Mouse (Mus musculus): Measurements from ENCODE around the gene Acot3. TPM values are rescaled to one million over a fixed set of nuclear protein-coding genes. Genes with fewer than 3 reads are reported as not detected.
A peak's percentile ranks its signal among the peaks of the same experiment; 100 is the strongest.
"Not testable (repeated sequence)": the region's sequence is repeated elsewhere in the genome, so short reads cannot be mapped to it uniquely, and the experiment has no call there.

The Acot3 gene
- 0.34 and 0.61 TPM in 2 replicates for polyA plus RNA-seq (2016; fragmentation: Nextera tagmentation; extraction: Ambion mirVana)

DNA sequence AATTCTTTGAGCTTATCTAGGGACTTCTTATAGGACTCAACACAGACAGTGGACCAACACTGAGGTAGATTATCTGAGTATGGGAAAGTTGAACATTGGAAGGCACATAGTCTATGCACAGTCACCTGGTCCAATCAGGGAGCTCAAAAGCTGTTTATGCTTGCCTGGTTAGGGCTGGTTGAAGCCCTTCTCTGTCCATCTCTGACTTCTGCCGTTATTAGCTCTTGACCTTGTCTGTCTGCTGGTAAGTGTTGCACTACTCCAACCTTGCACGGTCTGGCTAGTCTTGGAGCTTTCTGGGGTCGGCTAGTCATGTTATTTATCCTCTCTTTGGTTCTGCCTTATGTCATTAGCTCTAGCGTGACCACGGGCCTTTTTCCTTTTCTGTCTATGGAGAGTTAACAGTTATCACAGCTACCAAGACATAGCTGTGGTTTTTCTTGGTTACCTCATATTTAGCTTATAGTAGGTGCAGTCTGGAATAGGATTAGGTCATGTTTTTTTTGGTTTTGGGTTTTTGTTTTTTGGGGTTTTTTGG lies at the start of gene Acot3:
Gene Acot3 (plus strand): TSS at position 208 of the 538 bp plus-strand sequence.
- H3K9me3 ChIP-seq (replicated peaks) = peaks cover 9% of the 10 kb centered on the region; the same call in 1 of the 2 replicates
- H3K4me3 ChIP-seq = no peak within 1 kb of the TSS
- H3K27me3 ChIP-seq = peaks cover 29% of the 10 kb centered on the region
- no peak within 1 kb of the TSS for H3K9ac ChIP-seq
- no peaks in the 10 kb centered on the region for H3K36me3 ChIP-seq
- no peak for ATAC-seq (ENCODE audit: low FRiP score)
- WGBS = 81% methylated on average over 5 of the region's 5 CpGs
- H3K27ac ChIP-seq = no peak within 1 kb of the TSS
- peaks cover 4% of the 10 kb centered on the region for H3K4me1 ChIP-seq
- peak within 1 kb of the TSS; percentile 84; the same call in 1 of the 2 replicates for H3K4me2 ChIP-seq (replicated peaks)

DNA sequence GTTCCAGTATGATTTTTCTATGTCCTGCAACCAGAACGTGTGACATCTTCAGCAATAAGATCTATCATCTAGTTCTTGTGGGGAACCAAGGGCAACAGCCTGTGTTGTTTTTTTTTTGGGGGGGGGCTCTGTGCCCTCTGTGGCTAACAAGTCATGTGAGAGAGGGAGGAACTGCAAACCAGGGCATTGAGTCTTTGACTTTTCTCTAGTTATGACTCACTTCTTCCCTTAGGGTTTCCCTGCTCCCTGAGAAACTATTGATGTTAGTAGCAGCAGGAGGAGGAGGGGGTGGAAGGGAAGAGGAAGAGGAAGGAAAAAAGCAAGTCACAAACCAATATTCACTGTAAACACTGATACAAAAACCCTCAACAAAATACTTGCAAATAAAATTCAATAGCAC lies 48.1 kb upstream of the Acot3 start:
- no peaks in the 10 kb centered on the region for H3K27me3 ChIP-seq
- no peak overlapping the region for H3K9ac ChIP-seq
- 78% methylated on average over 1 of the region's 1 CpGs for WGBS
- no peak overlapping the region for H3K4me2 ChIP-seq (replicated peaks)
- H3K27ac ChIP-seq = no peak overlapping the region
- H3K4me3 ChIP-seq = no peak overlapping the region
- no peaks in the 10 kb centered on the region for H3K36me3 ChIP-seq
- no peaks in the 10 kb centered on the region for H3K9me3 ChIP-seq (replicated peaks)
- peaks cover 2% of the 10 kb centered on the region; the same call in 1 of the 2 replicates for H3K4me1 ChIP-seq
- ATAC-seq (ENCODE audit: low FRiP score) = no peak

DNA sequence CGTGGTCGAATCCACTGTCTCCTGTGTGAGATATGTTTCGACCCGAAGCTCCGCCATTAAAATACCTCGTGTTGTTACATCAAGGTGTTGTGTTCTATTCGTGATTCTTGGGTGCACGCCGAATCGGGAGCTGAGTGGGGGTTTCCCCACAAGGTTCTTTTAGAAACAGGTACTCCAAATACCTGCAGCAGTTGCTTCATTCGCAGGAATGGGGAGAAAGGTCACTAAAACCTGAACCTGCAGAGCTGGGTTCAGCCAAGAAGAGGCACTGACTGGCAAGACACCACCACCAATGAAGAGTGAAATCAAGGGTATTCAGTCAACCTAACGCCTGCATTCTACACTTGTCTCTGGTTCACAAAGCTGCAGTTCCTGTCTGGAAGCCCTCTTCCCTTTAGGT lies 43.7 kb upstream of the Acot3 start:
- H3K27ac ChIP-seq = peak overlapping the region; percentile 73; the same call in 1 of the 2 replicates
- H3K27me3 ChIP-seq = no peaks in the 10 kb centered on the region
- H3K9ac ChIP-seq = no peak overlapping the region
- no peaks in the 10 kb centered on the region for H3K9me3 ChIP-seq (replicated peaks)
- peaks cover 28% of the 10 kb centered on the region for H3K4me1 ChIP-seq
- ATAC-seq (ENCODE audit: low FRiP score) = no peak
- WGBS = 89% methylated on average over 12 of the region's 12 CpGs
- H3K4me3 ChIP-seq = no peak overlapping the region
- no peak overlapping the region for H3K4me2 ChIP-seq (replicated peaks)
- no peaks in the 10 kb centered on the region for H3K36me3 ChIP-seq

DNA sequence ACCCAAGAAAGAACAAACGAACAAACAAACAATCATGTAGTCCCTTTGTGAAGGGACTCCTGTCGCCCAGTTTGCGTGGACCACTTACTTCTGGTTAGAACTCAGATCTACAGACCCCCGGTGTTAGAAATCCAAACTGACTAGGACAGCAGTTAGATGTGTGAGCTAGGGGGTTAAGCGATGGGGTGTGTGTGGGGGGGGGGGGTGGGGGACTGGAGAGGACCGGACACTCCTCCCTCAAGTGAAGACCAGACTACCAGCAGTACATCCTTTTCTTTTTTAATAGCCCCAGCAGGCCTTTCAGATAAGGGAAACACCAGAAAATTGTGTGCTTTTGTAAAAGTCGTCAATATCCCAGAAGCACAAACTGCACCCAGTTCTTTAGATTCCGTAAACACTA lies 43.2 kb upstream of the Acot3 start:
- Histone ChIP-seq H3K27ac (peak overlapping the region; percentile 73), H3K9me3 (replicated peaks) (no peaks in the 10 kb centered on the region), H3K27me3 (no peaks in the 10 kb centered on the region), H3K9ac (no peak overlapping the region), H3K4me1 (peaks cover 28% of the 10 kb centered on the region), H3K4me2 (replicated peaks) (peak overlapping the region; percentile 54), H3K4me3 (peak overlapping the region; percentile 46; the same call in 1 of the 2 replicates), H3K36me3 (no peaks in the 10 kb centered on the region)
- WGBS = 53% methylated on average over 8 of the region's 8 CpGs
- no peak for ATAC-seq (ENCODE audit: low FRiP score)

DNA sequence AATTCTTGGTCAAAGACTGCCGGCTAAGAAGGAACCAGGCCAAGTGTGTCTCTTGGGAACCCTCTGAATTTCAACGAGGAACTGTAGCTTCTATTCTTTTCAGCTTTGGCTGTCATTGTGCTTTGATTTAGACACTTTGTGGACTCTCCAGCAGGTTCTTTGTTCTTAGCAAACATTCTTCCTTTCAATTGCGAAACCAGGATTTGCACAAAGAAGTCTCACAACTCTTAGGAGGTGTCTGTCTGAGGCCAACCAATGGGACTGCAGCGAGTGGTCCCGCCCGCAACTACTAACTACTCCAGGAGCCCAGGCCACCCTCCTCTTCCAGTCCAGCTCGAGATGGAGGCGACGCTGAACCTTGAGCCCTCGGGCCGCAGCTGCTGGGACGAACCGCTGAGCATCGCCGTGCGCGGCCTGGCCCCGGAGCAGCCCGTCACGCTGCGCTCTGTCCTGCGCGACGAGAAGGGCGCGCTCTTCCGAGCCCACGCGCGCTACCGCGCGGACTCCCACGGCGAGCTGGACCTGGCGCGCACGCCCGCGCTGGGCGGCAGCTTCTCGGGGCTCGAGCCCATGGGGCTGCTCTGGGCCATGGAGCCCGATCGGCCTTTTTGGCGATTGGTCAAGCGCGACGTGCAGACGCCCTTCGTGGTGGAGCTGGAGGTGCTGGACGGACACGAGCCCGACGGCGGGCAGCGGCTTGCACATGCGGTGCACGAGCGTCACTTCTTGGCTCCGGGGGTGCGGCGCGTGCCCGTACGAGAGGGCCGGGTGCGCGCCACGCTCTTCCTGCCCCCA lies 42.6 kb upstream of the Acot3 start, which contains the start of gene Acot1:
Gene Acot1 (plus strand): TSS at position 320 of the 795 bp plus-strand sequence.
- peak within 1 kb of the TSS; percentile 46 for H3K4me3 ChIP-seq
- H3K36me3 ChIP-seq; H3K9me3 ChIP-seq (replicated peaks); H3K27me3 ChIP-seq: not testable (repeated sequence)
- H3K4me2 ChIP-seq (replicated peaks) = peak within 1 kb of the TSS; percentile 54
- H3K4me1 ChIP-seq = peaks cover 28% of the 10 kb centered on the region
- peak within 1 kb of the TSS; percentile 65 for H3K9ac ChIP-seq
- peak; percentile 91 for ATAC-seq (ENCODE audit: low FRiP score)
- 2% methylated on average over 56 of the region's 70 CpGs for WGBS
- H3K27ac ChIP-seq = peak within 1 kb of the TSS; percentile 73

DNA sequence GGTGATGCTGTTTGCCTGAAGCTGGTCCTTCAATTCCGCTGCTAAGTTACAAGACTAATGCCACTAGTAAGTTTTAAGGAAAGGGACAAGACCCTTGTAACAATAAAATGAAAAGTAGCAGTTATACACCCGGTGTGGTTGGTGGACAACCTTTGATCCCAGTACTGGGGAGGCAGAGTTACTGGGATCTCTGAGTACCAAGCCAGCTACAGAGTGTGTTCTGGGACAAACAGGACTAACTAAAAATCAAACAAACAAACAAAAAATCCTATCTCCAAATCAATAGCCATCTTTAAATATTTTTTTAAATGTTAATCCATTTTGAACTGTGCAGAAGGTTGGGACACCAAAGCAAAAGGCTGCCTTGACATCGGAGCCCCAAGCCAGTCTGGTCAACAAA lies 41.7 kb upstream of the Acot3 start:
- Histone ChIP-seq H3K4me1 (peaks cover 28% of the 10 kb centered on the region), H3K9ac (peak overlapping the region; percentile 65; the same call in 1 of the 2 replicates), H3K36me3 (peaks cover 2% of the 10 kb centered on the region; the same call in 1 of the 2 replicates), H3K4me2 (replicated peaks) (peak overlapping the region; percentile 54), H3K9me3 (replicated peaks) (no peaks in the 10 kb centered on the region), H3K4me3 (peak overlapping the region; percentile 46), H3K27ac (no peak overlapping the region), H3K27me3 (no peaks in the 10 kb centered on the region)
- no peak for ATAC-seq (ENCODE audit: low FRiP score)
- 79% methylated on average over 3 of the region's 3 CpGs for WGBS

DNA sequence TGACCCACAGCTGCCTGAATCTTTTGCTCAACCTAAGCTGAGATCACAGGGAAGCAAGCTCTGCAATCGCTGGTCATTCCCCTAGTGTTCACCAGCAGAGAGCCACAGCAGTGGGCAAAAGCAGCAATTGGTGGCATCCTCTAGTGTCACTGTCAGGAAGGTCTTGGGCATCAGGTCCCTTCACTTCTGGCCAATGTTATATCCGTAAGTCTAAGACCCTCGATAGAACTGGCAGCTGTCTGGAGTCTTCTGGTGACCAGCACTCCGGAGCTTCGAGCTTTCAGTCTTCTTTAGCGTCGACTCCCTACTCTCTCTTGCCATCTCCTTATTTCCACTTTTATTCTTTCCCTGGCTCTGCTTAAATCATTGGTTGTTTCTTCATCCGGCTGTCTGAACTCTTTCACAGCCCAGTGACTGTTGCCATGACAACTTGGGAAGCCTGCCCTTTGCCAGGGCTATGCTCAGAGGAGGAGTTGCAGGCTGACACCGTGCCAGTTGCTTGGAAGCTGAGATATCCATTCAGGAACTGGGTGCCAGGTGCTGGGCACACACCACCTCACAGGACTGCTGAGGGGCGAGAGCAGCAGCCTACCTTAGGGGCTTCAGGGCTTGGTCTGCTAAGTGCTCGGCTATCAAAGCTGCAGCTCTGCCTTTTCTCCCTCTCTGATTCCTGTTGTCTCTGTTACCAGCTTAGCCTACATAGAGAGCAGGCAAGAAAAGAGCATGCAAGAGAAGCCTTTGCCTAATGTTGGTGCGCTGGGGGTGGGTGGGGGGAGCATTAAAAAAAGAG lies 40.5 kb upstream of the Acot3 start:
- Histone ChIP-seq H3K27ac (peak overlapping the region; percentile 73), H3K4me3 (peak overlapping the region; percentile 46), H3K4me1 (peaks cover 28% of the 10 kb centered on the region)

DNA sequence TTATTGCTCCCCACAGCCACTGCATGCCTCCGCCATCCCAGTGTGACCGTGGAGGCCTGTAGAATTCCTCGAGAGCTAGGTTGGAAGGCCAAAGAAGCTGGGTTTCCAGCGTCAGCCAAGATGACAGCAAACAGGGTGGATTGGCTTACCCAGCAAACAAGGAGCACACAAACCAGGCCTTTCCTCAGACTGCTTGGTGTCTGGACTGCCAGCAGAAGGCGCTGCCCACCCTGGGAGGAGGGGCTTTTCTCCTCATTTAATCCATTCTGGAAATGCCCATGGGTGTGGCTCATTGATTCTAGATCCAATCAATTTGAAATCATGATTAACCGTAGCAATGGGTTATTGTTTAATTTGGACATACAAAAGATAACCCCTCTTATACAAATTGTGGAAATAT lies 38.8 kb upstream of the Acot3 start:
- H3K4me1 ChIP-seq = peaks cover 28% of the 10 kb centered on the region
- 68% methylated on average over 6 of the region's 6 CpGs for WGBS
- H3K27ac ChIP-seq = no peak overlapping the region
- H3K9me3 ChIP-seq (replicated peaks) = no peaks in the 10 kb centered on the region
- no peak overlapping the region for H3K4me3 ChIP-seq
- H3K36me3 ChIP-seq = peaks cover 6% of the 10 kb centered on the region; the same call in 1 of the 2 replicates
- no peaks in the 10 kb centered on the region for H3K27me3 ChIP-seq
- H3K9ac ChIP-seq = no peak overlapping the region
- H3K4me2 ChIP-seq (replicated peaks) = no peak overlapping the region
- ATAC-seq (ENCODE audit: low FRiP score) = no peak

More for the DNA sequence above, 40.5 kb upstream of the Acot3 start:
- no peaks in the 10 kb centered on the region for H3K27me3 ChIP-seq
- H3K36me3 ChIP-seq = peaks cover 6% of the 10 kb centered on the region; the same call in 1 of the 2 replicates
- H3K9ac ChIP-seq = peak overlapping the region; percentile 1; the same call in 1 of the 2 replicates
- no peaks in the 10 kb centered on the region for H3K9me3 ChIP-seq (replicated peaks)
- ATAC-seq (ENCODE audit: low FRiP score) = peak; percentile 75
- WGBS = 36% methylated on average over 12 of the region's 12 CpGs
- peak overlapping the region; percentile 54 for H3K4me2 ChIP-seq (replicated peaks)

DNA sequence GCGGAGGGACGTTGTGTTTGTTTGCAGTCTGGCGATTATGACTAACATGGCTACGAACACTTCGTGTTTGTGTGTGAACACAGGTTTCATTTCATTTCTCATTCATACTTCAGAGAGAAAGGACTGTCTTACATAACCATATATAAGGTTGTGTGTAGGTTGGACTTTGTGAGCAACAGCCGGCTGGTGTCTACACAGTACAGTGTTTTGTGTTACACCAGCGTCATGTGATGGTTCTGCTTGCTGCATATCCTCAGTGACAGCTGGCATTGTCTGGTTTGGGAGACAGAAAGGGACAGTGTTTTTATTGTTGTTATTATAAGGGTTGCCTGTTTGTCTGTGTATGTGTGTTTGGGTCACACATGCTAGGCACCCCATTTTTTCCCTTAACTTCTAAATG lies 38.2 kb upstream of the Acot3 start:
- 92% methylated on average over 7 of the region's 7 CpGs for WGBS
- no peak for ATAC-seq (ENCODE audit: low FRiP score)

DNA sequence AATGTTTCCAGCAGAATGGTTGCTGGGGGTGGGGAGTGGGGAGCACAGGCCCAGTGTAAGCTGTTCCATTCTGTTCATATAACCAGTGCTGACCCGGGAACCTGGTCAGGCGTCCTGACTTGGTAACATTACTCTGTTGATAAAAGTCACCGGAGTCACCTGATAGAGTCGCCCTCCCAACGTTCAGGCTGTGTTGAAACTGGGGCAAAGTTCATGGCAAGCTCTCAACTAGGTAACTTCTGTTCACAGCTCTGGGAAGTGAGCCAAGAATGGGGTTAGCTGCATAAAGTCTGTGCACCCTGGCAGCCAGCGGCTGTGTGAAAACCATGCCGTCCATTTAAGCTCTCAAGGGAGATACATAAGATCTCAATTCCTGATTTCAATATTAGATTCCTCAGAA lies 31.4 kb upstream of the Acot3 start:
- not testable (repeated sequence) for H3K4me2 ChIP-seq (replicated peaks); ATAC-seq (ENCODE audit: low FRiP score); H3K4me3 ChIP-seq; H3K9me3 ChIP-seq (replicated peaks); H3K9ac ChIP-seq; H3K4me1 ChIP-seq; H3K27me3 ChIP-seq; H3K36me3 ChIP-seq; H3K27ac ChIP-seq
- 68% methylated on average over 7 of the region's 7 CpGs for WGBS

More for the DNA sequence above, 38.2 kb upstream of the Acot3 start:
- no peak overlapping the region for H3K9ac ChIP-seq
- no peak overlapping the region for H3K4me2 ChIP-seq (replicated peaks)
- H3K9me3 ChIP-seq (replicated peaks) = no peaks in the 10 kb centered on the region
- H3K4me3 ChIP-seq = no peak overlapping the region
- H3K27ac ChIP-seq = no peak overlapping the region
- peaks cover 6% of the 10 kb centered on the region; the same call in 1 of the 2 replicates for H3K36me3 ChIP-seq
- H3K27me3 ChIP-seq = no peaks in the 10 kb centered on the region
- peaks cover 27% of the 10 kb centered on the region for H3K4me1 ChIP-seq

DNA sequence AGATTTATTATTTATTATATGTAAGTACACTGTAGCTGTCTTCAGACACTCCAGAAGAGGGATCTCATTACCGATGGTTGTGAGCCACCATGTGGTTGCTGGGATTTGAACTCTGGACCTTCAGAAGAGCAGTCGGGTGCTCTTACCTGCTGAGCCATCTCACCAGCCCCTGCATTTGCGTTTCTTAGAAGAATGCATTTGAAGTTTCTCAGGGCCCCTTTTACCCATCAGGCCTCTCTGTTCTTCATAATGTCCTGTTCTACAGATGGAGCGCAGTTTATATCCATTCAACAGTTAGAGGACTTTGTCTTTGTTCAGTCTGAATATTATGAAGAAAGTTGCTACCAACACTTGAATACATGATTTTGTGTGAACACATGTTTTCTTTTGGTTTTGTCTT lies 29.7 kb upstream of the Acot3 start:
- not testable (repeated sequence) for H3K4me2 ChIP-seq (replicated peaks); H3K27ac ChIP-seq; H3K36me3 ChIP-seq; H3K4me3 ChIP-seq; H3K27me3 ChIP-seq; H3K9ac ChIP-seq; H3K4me1 ChIP-seq; ATAC-seq (ENCODE audit: low FRiP score); H3K9me3 ChIP-seq (replicated peaks)
- 94% methylated on average over 4 of the region's 4 CpGs for WGBS
